ENCODE assay signal across 12 mouse cellular contexts in genomic region chr7:112300141-112300540, GRCm38 (mm10).
DNase-seq lines count a peak whose midpoint lies in the region; ATAC-seq and TF ChIP-seq lines count a peak whose summit lies in the region.
"Had no signal": no experiment of that assay in that cellular context is flagged by ENCODE, and none has a peak within 500 bp of the region (broad histone marks: within the 10 kb centered on the region; RNA-seq: fewer than 3 reads in every experiment).

No protein-coding gene starts in this region.

- H3K27ac ChIP-seq in heart, embryonic 16.5 days (ENCODE audit: low read length), result peak overlapping the region; percentile 100
- H3K27ac ChIP-seq in lung, embryonic 15.5 days, result peak overlapping the region; percentile 85
- peak overlapping the region; percentile 63; the same call in 1 of the 2 replicates for H3K27ac ChIP-seq in stomach, postnatal 0 days (replicated peaks)
- H3K27ac ChIP-seq: liver, embryonic 14.5 days; midbrain, embryonic 15.5 days; neural tube, embryonic 13.5 days had no signal

- H3K4me3 ChIP-seq in heart, embryonic 16.5 days (ENCODE audit: low read length), result no peak overlapping the region
- H3K4me3 ChIP-seq in lung, embryonic 15.5 days, result no peak overlapping the region
- H3K4me3 ChIP-seq in stomach, postnatal 0 days (ENCODE audit: low read depth, low read length), result no peak overlapping the region
- H3K4me3 ChIP-seq: intestine, embryonic 15.5 days; midbrain, embryonic 15.5 days; neural tube, embryonic 13.5 days had no signal

- no peak for DNase-seq in heart, postnatal 10 days
- no peak for DNase-seq in lung, postnatal 4 days
- DNase-seq in cerebellum, postnatal 25 days, result peak; percentile 61 to 76
- DNase-seq in stomach, postnatal 0 days (ENCODE audit: low spot score), result no peak
- DNase-seq in left cerebral cortex, postnatal 4 days, result no peak

- peaks cover 55% of the 10 kb centered on the region for H3K4me1 ChIP-seq in heart, embryonic 16.5 days (ENCODE audit: control insufficient read depth, insufficient read depth, low read length)
- peaks cover 39% of the 10 kb centered on the region for H3K4me1 ChIP-seq in lung, embryonic 15.5 days
- peaks cover 8% of the 10 kb centered on the region; the same call in 1 of the 2 replicates for H3K4me1 ChIP-seq in stomach, postnatal 0 days (replicated peaks; ENCODE audit: control insufficient read depth, insufficient read depth)
- H3K4me1 ChIP-seq: midbrain, embryonic 15.5 days had no signal

- TF ChIP-seq EP300 in stomach, postnatal 0 days (optimal IDR thresholded peaks at IDR 0.05), result no peak

- WGBS in heart, embryonic 16.5 days, result 61% methylated on average over 5 of the region's 5 CpGs
- WGBS in lung, embryonic 15.5 days, result 43% methylated on average over 5 of the region's 5 CpGs
- 63% methylated on average over 5 of the region's 5 CpGs for whole genome bisulfite sequencing in stomach, postnatal 0 days

- peaks cover 18% of the 10 kb centered on the region for H3K36me3 ChIP-seq in heart, embryonic 16.5 days (ENCODE audit: control insufficient read depth, insufficient read depth)
- no peaks in the 10 kb centered on the region for H3K36me3 ChIP-seq in lung, embryonic 15.5 days
- H3K36me3 ChIP-seq in stomach, postnatal 0 days (ENCODE audit: control insufficient read depth, insufficient read depth, low read length), result no peaks in the 10 kb centered on the region
- H3K36me3 ChIP-seq: intestine, embryonic 15.5 days; midbrain, embryonic 15.5 days; neural tube, embryonic 13.5 days had no signal

- intact Hi-C loops in heart, postnatal 10 days (cut with DNase I), result no loop called here
- intact Hi-C loops in left cerebral cortex, postnatal 4 days (cut with DNase I), result no loop called here

- no peaks in the 10 kb centered on the region for H3K27me3 ChIP-seq in heart, embryonic 16.5 days (ENCODE audit: control insufficient read depth, insufficient read depth, low read length)
- H3K27me3 ChIP-seq in lung, embryonic 15.5 days, result no peaks in the 10 kb centered on the region
- H3K27me3 ChIP-seq in stomach, postnatal 0 days (ENCODE audit: control insufficient read depth, insufficient read depth, low read length), result no peaks in the 10 kb centered on the region
- H3K27me3 ChIP-seq: intestine, embryonic 15.5 days; midbrain, embryonic 15.5 days; neural tube, embryonic 13.5 days; Patski had no signal

- no peak for TF ChIP-seq CTCF in stomach, postnatal 0 days (IDR thresholded peaks at IDR 0.05; ENCODE audit: low read depth)

- no peak for ATAC-seq in heart, embryonic 16.5 days (replicated peaks; ENCODE audit: extremely low read depth, insufficient read depth, low FRiP score)
- ATAC-seq in lung, embryonic 15.5 days (ENCODE audit: borderline replicate concordance, extremely low read depth, low FRiP score, low TSS enrichment), result peak; percentile 16; the same call in 1 of the 2 replicates
- no peak for ATAC-seq in stomach, postnatal 0 days (ENCODE audit: low FRiP score, low TSS enrichment)
- ATAC-seq: intestine, embryonic 15.5 days; midbrain, embryonic 15.5 days had no signal

- no peaks in the 10 kb centered on the region for H3K9me3 ChIP-seq in heart, embryonic 16.5 days (replicated peaks; ENCODE audit: control insufficient read depth, low read length)
- H3K9me3 ChIP-seq in lung, embryonic 15.5 days, result no peaks in the 10 kb centered on the region
- no peaks in the 10 kb centered on the region for H3K9me3 ChIP-seq in stomach, postnatal 0 days (ENCODE audit: control insufficient read depth, low read length)
- H3K9me3 ChIP-seq: intestine, embryonic 15.5 days; midbrain, embryonic 15.5 days; neural tube, embryonic 13.5 days had no signal

- H3K9ac ChIP-seq in heart, embryonic 16.5 days (ENCODE audit: low read length), result peak overlapping the region; percentile 33; the same call in 1 of the 2 replicates
- no peak overlapping the region for H3K9ac ChIP-seq in lung, embryonic 15.5 days
- H3K9ac ChIP-seq in stomach, postnatal 0 days (ENCODE audit: low read length), result no peak overlapping the region
- H3K9ac ChIP-seq: intestine, embryonic 15.5 days; liver, embryonic 14.5 days; midbrain, embryonic 15.5 days; neural tube, embryonic 13.5 days had no signal

- no peak overlapping the region for H3K4me2 ChIP-seq in heart, embryonic 16.5 days (ENCODE audit: low read depth, low read length)
- no peak overlapping the region for H3K4me2 ChIP-seq in lung, embryonic 15.5 days
- H3K4me2 ChIP-seq in stomach, postnatal 0 days (replicated peaks; ENCODE audit: low read depth), result no peak overlapping the region
- H3K4me2 ChIP-seq: intestine, embryonic 15.5 days; midbrain, embryonic 15.5 days; neural tube, embryonic 13.5 days had no signal

Comparison
In these comparisons a context has a peak if more than half of its experiments do, and no peak if none do; other contexts are left out.
1. DNase-seq: peak in cerebellum, postnatal 25 days (2 of 2); none in heart, postnatal 10 days (0 of 2), lung, postnatal 4 days (0 of 2), stomach, postnatal 0 days (single experiment) and left cerebral cortex, postnatal 4 days (single experiment).
2. Peak in every context shown above with its lines, with median percentiles within 50 percentile points of each other: H3K27ac ChIP-seq.